Mouse (Mus musculus) spleen, adult 18-20 months (tissue): ENCODE data around the gene Stxbp3.

ENCODE experiments used
- DNase-seq, 2 experiments: peaks; one replicate each; pipeline ENCODE4 v3.0.0; 2022; ENCODE audit warnings: mixed read lengths in 2 of 2

Gene Stxbp3

GRCm38 (mm10) chr3:108795554-108796299, 44.6 kb downstream of the Stxbp3 start:
- no peak for DNase-seq

GRCm38 (mm10) chr3:108794780-108795179, 45.5 kb downstream of the Stxbp3 start:
- no peak for DNase-seq

- DNase-seq: no peak
These were observed 47.9 kb downstream of the Stxbp3 start for GRCm38 (mm10) chr3:108792420-108792819.

GRCm38 (mm10) chr3:108791054-108791706, 49.1 kb downstream of the Stxbp3 start:
- no peak for DNase-seq

GRCm38 (mm10) chr3:108790499-108790898, 49.8 kb downstream of the Stxbp3 start:
- DNase-seq: no peak

GRCm38 (mm10) chr3:108789299-108789698, 51.0 kb downstream of the Stxbp3 start:
- no peak for DNase-seq

GRCm38 (mm10) chr3:108788455-108788794, 51.9 kb downstream of the Stxbp3 start:
- no peak for DNase-seq

GRCm38 (mm10) chr3:108787754-108788454, 52.4 kb downstream of the Stxbp3 start:
- no peak for DNase-seq

GRCm38 (mm10) chr3:108786520-108786919, 53.8 kb downstream of the Stxbp3 start:
- DNase-seq: no peak

- DNase-seq: no peak
These were observed 57.9 kb downstream of the Stxbp3 start for GRCm38 (mm10) chr3:108782364-108782895.

- DNase-seq: no peak
These were observed 58.4 kb downstream of the Stxbp3 start for GRCm38 (mm10) chr3:108781884-108782270.

- no peak for DNase-seq
These were observed 59.0 kb downstream of the Stxbp3 start for GRCm38 (mm10) chr3:108781238-108781883.

- DNase-seq: no peak
These were observed 61.4 kb downstream of the Stxbp3 start for GRCm38 (mm10) chr3:108778761-108779540.

- DNase-seq: no peak
These were observed 67.5 kb downstream of the Stxbp3 start for GRCm38 (mm10) chr3:108772811-108773210.

GRCm38 (mm10) chr3:108772211-108772610, 68.1 kb downstream of the Stxbp3 start:
- DNase-seq: no peak

- DNase-seq: peak in 1 of 2 experiments; percentile 29
These were observed 69.5 kb downstream of the Stxbp3 start for GRCm38 (mm10) chr3:108770725-108771368.

GRCm38 (mm10) chr3:108769547-108769946, 70.8 kb downstream of the Stxbp3 start:
- DNase-seq: no peak

GRCm38 (mm10) chr3:108767416-108767815, 72.9 kb downstream of the Stxbp3 start:
- DNase-seq: no peak

- no peak for DNase-seq
These were observed 73.4 kb downstream of the Stxbp3 start for GRCm38 (mm10) chr3:108766943-108767342.

GRCm38 (mm10) chr3:108765476-108765875, 74.8 kb downstream of the Stxbp3 start:
- DNase-seq: no peak

GRCm38 (mm10) chr3:108764976-108765375, 75.3 kb downstream of the Stxbp3 start:
- no peak for DNase-seq

GRCm38 (mm10) chr3:108763691-108764090, 76.6 kb downstream of the Stxbp3 start:
- no peak for DNase-seq
